Mouse (Mus musculus) erythroblast, embryonic 14.5 days (primary cell): Measurements from ENCODE around the gene Rarb.

Source experiments
- GATA1 ChIP-seq: IDR thresholded peaks from 2 replicates; pipeline ENCODE4 v1.6.1; 2012; ENCODE audit warnings: low read length, inconsistent platforms, mixed read lengths
- TAL1 ChIP-seq: IDR thresholded peaks from 3 replicates; pipeline ENCODE4 v1.6.1; 2012; ENCODE audit warnings: low read length, inconsistent platforms, mixed read lengths

DNA sequence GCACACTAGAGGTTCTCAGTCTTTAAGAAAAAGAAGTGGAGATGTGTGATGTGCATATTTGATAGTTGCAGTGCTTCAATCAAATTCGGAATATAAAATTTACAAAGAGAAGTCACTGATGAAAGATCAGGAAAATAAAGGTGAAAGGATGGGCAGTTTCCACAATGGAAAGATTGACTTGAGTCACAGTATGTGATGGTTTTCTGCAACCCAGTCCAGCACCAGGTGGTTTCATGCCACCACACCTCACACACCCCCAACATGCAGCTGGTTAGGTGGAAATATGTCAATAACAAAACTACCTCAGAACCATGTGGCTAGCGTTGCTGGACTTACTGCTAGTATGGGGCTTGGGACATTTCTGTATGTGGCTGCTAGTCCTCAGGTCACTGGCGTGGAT, 386.4 kb downstream of the Rarb start:
- TF ChIP-seq TAL1 (no peak), GATA1 (no peak)
